Mouse (Mus musculus) lung, embryonic 14.5 days (tissue): ENCODE measurements around the gene Inpp4b. TPM values are rescaled to one million over a fixed set of nuclear protein-coding genes. Genes with fewer than 3 reads are reported as not detected.
"Not testable (repeated sequence)": the region's sequence is repeated elsewhere in the genome, so short reads cannot be mapped to it uniquely, and the experiment has no call there.

Experiments used
- ATAC-seq: fragments of 200-750 bp; cut with Nextera tagmentation; 2 replicates; pipeline ENCODE4 v1.8.0; 2017; ENCODE audit warnings: mild to moderate bottlenecking, moderate TSS enrichment, moderate library complexity; ENCODE audit not compliant: insufficient read depth
- DNase-seq: peaks from one replicate; pipeline ENCODE4 v3.0.0-alpha.2; 2015
- H3K27ac ChIP-seq: fragments of 300-500 bp; sonication (generic); 2 replicates; pipeline ENCODE4 v1.5.1; 2014; ENCODE audit warnings: low read depth, mild to moderate bottlenecking, moderate library complexity
- H3K27me3 ChIP-seq: fragments of 300-500 bp; sonication (generic); 2 replicates; pipeline ENCODE4 v1.6.1; 2014; ENCODE audit warnings: low read length, control low read depth; ENCODE audit not compliant: insufficient read depth
- H3K36me3 ChIP-seq: fragments of 300-500 bp; sonication (generic); 2 replicates; pipeline ENCODE4 v1.6.1; 2014; ENCODE audit warnings: control low read depth; ENCODE audit not compliant: insufficient read depth
- H3K4me1 ChIP-seq: fragments of 300-500 bp; sonication (generic); 2 replicates; pipeline ENCODE4 v1.6.1; 2014; ENCODE audit warnings: antibody characterized with exemption, control low read depth; ENCODE audit not compliant: insufficient read depth
- H3K4me2 ChIP-seq: fragments of 300-500 bp; sonication (generic); 2 replicates; pipeline ENCODE4 v1.6.1; 2014; ENCODE audit warnings: mild to moderate bottlenecking
- H3K4me3 ChIP-seq: fragments of 300-500 bp; sonication (generic); 2 replicates; pipeline ENCODE4 v1.5.1; 2014; ENCODE audit warnings: low read depth, low read length
- H3K9ac ChIP-seq: fragments of 300-500 bp; sonication (generic); 2 replicates; pipeline ENCODE4 v1.6.1; 2014
- H3K9me3 ChIP-seq: fragments of 300-500 bp; sonication (generic); 2 replicates; pipeline ENCODE4 v1.6.1; 2016; ENCODE audit warnings: low read depth, low read length, control low read depth
- CTCF ChIP-seq: IDR thresholded peaks from 2 replicates; pipeline ENCODE4 v1.5.1; 2016; ENCODE audit warnings: antibody characterized with exemption, low read depth
- WGBS: fragments of 180-500 bp; shearing (Covaris S2); extraction: QIAGEN DNeasy Blood & Tissue Kit; methylation state at CpG from one replicate; pipeline ENCODE4 v1.1.7; 2014; 5-methylcytosine and 5-hydroxymethylcytosine counted together
- polyA plus RNA-seq: library from polyadenylated mRNA; unstranded; fragments of >200 nt; fragmentation: Nextera tagmentation; extraction: Ambion mirVana; gene quantifications from 2 replicates; pipeline ENCODE4 v1.2.1, GENCODE M21; 2014

The Inpp4b gene
- polyA plus RNA-seq, 1 experiment from 2014 or later: 7.4 TPM

DNA sequence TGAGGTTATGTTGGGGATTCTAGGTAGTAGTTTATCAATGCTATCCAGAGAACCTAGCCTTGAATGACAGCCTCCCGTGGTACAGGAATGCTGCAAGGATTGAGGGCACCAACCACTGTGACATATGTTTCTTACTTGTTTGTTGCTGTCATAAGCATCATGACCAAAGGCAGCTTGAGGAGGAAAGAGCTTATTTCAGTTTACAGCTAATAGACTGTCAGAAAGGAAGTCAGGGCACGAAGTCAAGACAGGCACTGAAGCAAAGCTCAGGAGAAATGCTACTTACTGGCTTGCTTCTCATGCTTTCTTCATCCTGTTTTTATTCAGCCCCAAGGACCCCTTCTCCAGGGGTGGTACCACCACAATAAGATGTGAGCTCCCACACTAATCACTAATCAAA, 446.1 kb downstream of the Inpp4b start:
- Histone ChIP-seq H3K9ac (no peak overlapping the region), H3K36me3 (no peaks in the 10 kb centered on the region), H3K27me3 (no peaks in the 10 kb centered on the region), H3K9me3 (no peaks in the 10 kb centered on the region), H3K27ac (no peak overlapping the region), H3K4me3 (no peak overlapping the region), H3K4me2 (no peak overlapping the region), H3K4me1 (no peaks in the 10 kb centered on the region)
- no peak for TF ChIP-seq CTCF
- no peak for ATAC-seq
- 56% methylated on average over 2 of the region's 2 CpGs for WGBS
- DNase-seq: no peak

- no peaks in the 10 kb centered on the region for H3K4me1 ChIP-seq
- ATAC-seq (no peak), DNase-seq (no peak)
- H3K36me3 ChIP-seq: no peaks in the 10 kb centered on the region
- H3K27ac ChIP-seq: no peak overlapping the region
- no peak for TF ChIP-seq CTCF
- H3K4me3 ChIP-seq: no peak overlapping the region
- H3K4me2 ChIP-seq: no peak overlapping the region
- no peak overlapping the region for H3K9ac ChIP-seq
- no peaks in the 10 kb centered on the region for H3K9me3 ChIP-seq
- H3K27me3 ChIP-seq: no peaks in the 10 kb centered on the region
- WGBS: 44% methylated on average over 5 of the region's 5 CpGs
Measured at GRCm38 (mm10) chr8:81792649-81793048, 450.3 kb downstream of the Inpp4b start.

DNA sequence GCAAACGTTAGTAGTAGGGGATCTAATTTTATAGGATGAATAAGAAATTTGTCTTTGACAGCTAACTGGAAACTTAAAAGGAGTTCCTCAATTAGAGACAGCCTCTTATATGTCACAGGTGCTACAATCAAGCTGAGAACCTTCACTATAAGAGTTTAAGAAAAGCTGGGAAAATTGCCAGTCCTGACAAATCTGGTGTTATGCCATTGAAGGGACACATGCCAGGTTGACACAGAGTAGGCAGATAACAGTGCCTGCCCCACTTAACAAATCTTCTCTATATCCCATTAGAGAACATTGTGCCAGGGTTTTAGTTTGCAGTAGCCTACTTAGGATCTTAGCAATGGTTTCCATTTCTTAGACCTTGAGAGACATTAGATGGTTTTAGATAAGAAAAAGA, 456.1 kb downstream of the Inpp4b start:
- no peaks in the 10 kb centered on the region for H3K36me3 ChIP-seq
- no peak for DNase-seq
- H3K27me3 ChIP-seq: no peaks in the 10 kb centered on the region
- no peak for ATAC-seq
- no peak overlapping the region for H3K9ac ChIP-seq
- H3K4me3 ChIP-seq: no peak overlapping the region
- WGBS: 38% methylated on average over 1 of the region's 1 CpGs
- no peaks in the 10 kb centered on the region for H3K4me1 ChIP-seq
- no peaks in the 10 kb centered on the region for H3K9me3 ChIP-seq
- no peak overlapping the region for H3K4me2 ChIP-seq
- TF ChIP-seq CTCF: no peak
- no peak overlapping the region for H3K27ac ChIP-seq

GRCm38 (mm10) chr8:81800792-81801191, 458.4 kb downstream of the Inpp4b start:
- H3K9ac ChIP-seq: no peak overlapping the region
- no peak overlapping the region for H3K4me2 ChIP-seq
- no peak for DNase-seq
- H3K9me3 ChIP-seq: no peaks in the 10 kb centered on the region
- no peaks in the 10 kb centered on the region for H3K27me3 ChIP-seq
- ATAC-seq: no peak
- no peaks in the 10 kb centered on the region for H3K4me1 ChIP-seq
- H3K36me3 ChIP-seq: no peaks in the 10 kb centered on the region
- no peak overlapping the region for H3K4me3 ChIP-seq
- no peak for TF ChIP-seq CTCF
- H3K27ac ChIP-seq: no peak overlapping the region

DNA sequence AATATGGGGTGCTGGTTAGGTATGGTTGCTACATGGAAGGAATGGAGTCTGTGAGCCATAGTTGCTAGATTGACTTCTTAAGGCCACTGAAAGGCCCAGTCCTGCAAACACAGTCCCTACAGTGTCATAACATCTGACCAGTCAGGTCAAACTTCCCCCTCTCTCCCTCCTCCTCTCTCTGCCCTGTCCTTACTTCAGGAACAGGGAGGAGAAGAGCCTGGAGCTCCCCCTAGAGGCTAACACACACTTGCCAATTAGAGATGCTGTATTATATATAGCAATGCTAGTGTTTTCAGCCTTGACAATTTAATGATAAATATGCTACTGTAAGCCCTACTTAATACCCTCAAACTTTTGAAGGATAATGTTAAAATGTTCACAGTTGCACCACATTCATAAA, 464.4 kb downstream of the Inpp4b start:
- no peak overlapping the region for H3K4me3 ChIP-seq
- H3K36me3 ChIP-seq: no peaks in the 10 kb centered on the region
- ATAC-seq (peak; percentile 73), DNase-seq (peak; percentile 89)
- no peaks in the 10 kb centered on the region for H3K9me3 ChIP-seq
- H3K27ac ChIP-seq: no peak overlapping the region
- peak; percentile 90 for TF ChIP-seq CTCF
- no peak overlapping the region for H3K9ac ChIP-seq
- H3K4me1 ChIP-seq: no peaks in the 10 kb centered on the region
- no peaks in the 10 kb centered on the region for H3K27me3 ChIP-seq
- H3K4me2 ChIP-seq: no peak overlapping the region

- Histone ChIP-seq H3K4me2 (no peak overlapping the region), H3K9ac (no peak overlapping the region), H3K4me1 (no peaks in the 10 kb centered on the region), H3K36me3 (no peaks in the 10 kb centered on the region), H3K4me3 (no peak overlapping the region), H3K9me3 (no peaks in the 10 kb centered on the region), H3K27ac (no peak overlapping the region), H3K27me3 (no peaks in the 10 kb centered on the region)
- ATAC-seq (no peak), DNase-seq (peak; percentile 23)
- no peak for TF ChIP-seq CTCF
- 45% methylated on average over 6 of the region's 6 CpGs for WGBS
Measured at GRCm38 (mm10) chr8:81807578-81807977, 465.2 kb downstream of the Inpp4b start.

DNA sequence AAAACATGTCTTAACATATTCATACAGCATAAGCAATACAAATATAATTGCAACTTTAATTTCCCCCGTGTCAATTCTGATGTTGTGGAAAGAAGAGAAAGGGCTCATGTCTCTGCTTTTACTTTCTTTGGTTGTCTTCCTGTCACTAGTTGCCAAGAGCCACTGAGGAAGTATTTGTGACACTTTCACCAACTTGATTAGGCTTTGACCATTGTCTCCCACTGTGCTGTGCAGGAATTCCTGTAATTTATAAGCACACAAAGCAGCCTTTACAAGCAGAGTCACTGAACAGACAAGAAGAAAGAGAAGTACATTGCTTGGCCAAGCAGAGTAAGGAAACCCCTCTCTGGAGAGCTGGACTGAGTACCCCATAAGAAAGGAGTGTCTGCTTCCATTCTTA, 466.1 kb downstream of the Inpp4b start:
- Histone ChIP-seq H3K27me3 (no peaks in the 10 kb centered on the region), H3K9ac (no peak overlapping the region), H3K36me3 (no peaks in the 10 kb centered on the region), H3K4me3 (no peak overlapping the region), H3K27ac (no peak overlapping the region), H3K4me2 (no peak overlapping the region), H3K4me1 (no peaks in the 10 kb centered on the region), H3K9me3 (no peaks in the 10 kb centered on the region)
- no peak for ATAC-seq
- no peak for TF ChIP-seq CTCF
- WGBS: 69% methylated on average over 1 of the region's 1 CpGs
- DNase-seq: peak; percentile 20

- H3K4me3 ChIP-seq, ATAC-seq, DNase-seq, H3K4me2 ChIP-seq, H3K4me1 ChIP-seq, H3K9me3 ChIP-seq, H3K36me3 ChIP-seq, H3K27ac ChIP-seq, H3K27me3 ChIP-seq, H3K9ac ChIP-seq: not testable (repeated sequence)
Measured at GRCm38 (mm10) chr8:81809414-81809813, 467.1 kb downstream of the Inpp4b start.
